Mouse (Mus musculus): ENCODE data around the gene Gm20388.

DNA sequence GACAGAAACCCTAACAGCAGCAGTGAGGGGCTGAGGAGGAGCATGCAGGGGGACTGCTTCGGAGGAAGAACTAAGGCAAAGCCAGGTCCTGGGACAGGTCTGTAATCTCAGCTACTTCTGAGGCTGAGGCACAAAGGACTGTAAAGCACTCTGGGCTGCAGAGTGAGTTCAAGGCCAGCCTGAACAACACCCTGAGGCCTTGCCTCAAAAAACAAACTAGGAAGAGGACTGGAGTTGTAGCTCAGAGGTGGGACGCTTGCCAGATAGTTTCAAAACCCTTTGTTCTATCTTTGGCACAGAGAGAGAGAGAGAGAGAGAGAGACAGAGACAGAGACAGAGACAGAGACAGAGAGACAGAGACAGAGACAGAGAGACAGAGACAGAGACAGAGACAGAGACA lies 1942.9 kb downstream of the Gm20388 start:
- TF ChIP-seq POLR2A (IDR thresholded peaks at IDR 0.05; ENCODE audit: insufficient read depth, low read length), result no peak
- no peak for TF ChIP-seq CTCF (IDR thresholded peaks at IDR 0.05; ENCODE audit: low read depth, low read length)
- TF ChIP-seq EP300 (IDR thresholded peaks at IDR 0.05; ENCODE audit: insufficient read depth, low read depth, low read length), result no peak

Measured in ES-Bruce4 (cell line).